Mouse (Mus musculus): Measurements from ENCODE around the gene Grik2. TPM values are rescaled to one million over a fixed set of nuclear protein-coding genes. Genes with fewer than 3 reads are reported as not detected.

The Grik2 gene
- 0.76 TPM for polyA plus RNA-seq (2015; fragmentation: Illumina TruSeq; extraction: RNeasy Lipid Tissue Mini Kit (QIAGEN cat#74804); ENCODE audit: insufficient read depth, low read depth, low replicate concordance)

DNA sequence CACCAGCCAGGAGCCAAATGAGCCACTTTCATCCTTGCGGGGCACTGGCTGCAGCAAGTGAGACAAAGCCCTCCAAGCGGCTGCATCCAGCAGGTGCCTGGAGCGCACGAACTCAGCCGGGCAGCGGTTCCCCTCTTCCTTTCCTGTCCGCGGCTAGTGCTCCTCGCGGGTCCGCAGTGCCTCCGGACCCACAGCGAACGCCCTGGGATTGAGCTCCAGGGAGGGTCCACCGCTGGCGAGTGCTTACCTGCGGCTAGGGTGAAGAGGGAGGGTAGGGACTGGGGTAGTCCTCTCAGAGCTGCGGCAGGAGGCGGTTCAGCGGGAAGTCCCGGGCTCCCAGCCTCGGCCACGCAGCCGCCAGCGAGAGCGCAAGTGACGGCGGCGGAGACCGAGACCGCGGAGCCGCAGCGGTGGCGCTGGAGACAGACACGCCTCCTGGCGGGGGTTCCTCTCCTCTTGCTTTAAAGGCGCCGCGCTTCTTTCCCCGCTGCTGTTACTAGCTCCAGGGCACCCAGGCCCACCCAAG, at the start of gene Grik2:
TSS of gene Grik2 (minus strand) at position 386 of the 526 bp plus-strand sequence.

